Mouse (Mus musculus) gastrocnemius, adult 2 months (tissue): ENCODE data around the gene Mrc1. TPM values are rescaled to one million over a fixed set of nuclear protein-coding genes. Genes with fewer than 3 reads are reported as not detected.
A peak's percentile ranks its signal among the peaks of the same experiment; 100 is the strongest.

Source experiments
- DNase-seq: peaks from one replicate; pipeline ENCODE4 v3.0.0; 2022
- H3K27ac ChIP-seq: fragments of 200-600 bp; 2 replicates; pipeline ENCODE4 v1.8.1; 2022; ENCODE audit warnings: mild to moderate bottlenecking
- H3K4me3 ChIP-seq: fragments of 200-600 bp; 2 replicates; pipeline ENCODE4 v1.8.1; 2022; ENCODE audit warnings: mild to moderate bottlenecking, moderate library complexity
- CTCF ChIP-seq: fragments of 200-600 bp; IDR thresholded peaks from 2 replicates; pipeline ENCODE4 v1.8.1; 2022; ENCODE audit warnings: antibody characterized with exemption, mild to moderate bottlenecking, moderate library complexity
- intact Hi-C: fragments of 180-260 bp; cut with DNase I; formaldehyde crosslinking; loops from one replicate; pipeline ENCODE4 v1.15.1; 2025
- microRNA-seq: library from miRNA; unstranded; fragments of <30 nt; microRNA quantifications from one replicate; pipeline ENCODE4 v1.2.0, GENCODE M21; 2021
- total RNA-seq, 2 experiments: library from RNA; stranded (reverse); gene quantifications; 2 replicates each; pipeline ENCODE4 v1.2.3; 2021

The Mrc1 gene
- total RNA-seq, 2 experiments from 2014 or later = 5.4 to 10.9 TPM

DNA sequence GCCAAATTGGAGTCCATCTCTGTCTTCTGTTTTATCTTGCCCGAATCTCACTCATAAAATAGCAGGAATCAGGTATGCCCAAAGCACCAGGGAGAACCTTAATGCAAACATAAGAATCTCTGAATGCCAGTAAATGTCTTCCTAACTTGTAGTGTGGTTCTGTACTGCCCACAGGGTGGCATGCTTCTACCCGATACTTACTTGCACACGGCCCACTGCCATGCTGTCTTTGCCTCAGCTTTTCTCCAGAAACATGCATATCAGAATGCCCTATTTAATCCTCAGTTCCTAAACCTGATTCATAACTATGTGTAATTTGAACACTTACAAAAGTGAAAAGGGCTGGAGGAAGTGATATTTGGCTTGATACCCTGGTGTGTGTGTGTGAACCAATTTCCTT is 22.7 kb downstream of the Mrc1 start:
- Histone ChIP-seq H3K27ac (no peak overlapping the region), H3K4me3 (no peak overlapping the region)
- DNase-seq = no peak
- peak; percentile 41 for TF ChIP-seq CTCF
- intact Hi-C loops = no loop called here

- no peak overlapping the region for H3K4me3 ChIP-seq
- H3K27ac ChIP-seq = no peak overlapping the region
- no peak for DNase-seq
- intact Hi-C loops = no loop called here
- TF ChIP-seq CTCF = no peak
Measured at GRCm38 (mm10) chr2:14258345-14258850, 29.2 kb downstream of the Mrc1 start.

DNA sequence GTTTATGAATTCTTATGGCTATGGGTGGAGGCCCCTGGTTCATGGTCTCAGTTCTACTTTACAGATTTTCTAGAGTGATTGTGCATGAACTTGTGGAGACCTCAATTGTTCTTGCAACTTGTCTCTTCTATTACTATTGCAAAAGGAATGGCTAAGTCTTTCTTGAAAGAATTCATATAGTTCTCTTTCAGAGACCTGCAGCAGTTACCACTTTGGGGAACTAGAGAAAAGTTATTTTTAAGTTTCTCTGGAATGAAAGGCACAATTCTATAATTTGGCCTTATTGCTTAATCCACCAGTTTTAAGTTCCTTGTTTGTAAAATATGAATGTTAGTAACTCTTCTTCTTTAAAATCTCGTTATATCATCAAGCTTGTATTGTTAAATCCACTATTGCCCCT is 32.9 kb downstream of the Mrc1 start:
- intact Hi-C loops = no loop called here
- Histone ChIP-seq H3K4me3 (no peak overlapping the region), H3K27ac (no peak overlapping the region)
- no peak for TF ChIP-seq CTCF
- no peak for DNase-seq

DNA sequence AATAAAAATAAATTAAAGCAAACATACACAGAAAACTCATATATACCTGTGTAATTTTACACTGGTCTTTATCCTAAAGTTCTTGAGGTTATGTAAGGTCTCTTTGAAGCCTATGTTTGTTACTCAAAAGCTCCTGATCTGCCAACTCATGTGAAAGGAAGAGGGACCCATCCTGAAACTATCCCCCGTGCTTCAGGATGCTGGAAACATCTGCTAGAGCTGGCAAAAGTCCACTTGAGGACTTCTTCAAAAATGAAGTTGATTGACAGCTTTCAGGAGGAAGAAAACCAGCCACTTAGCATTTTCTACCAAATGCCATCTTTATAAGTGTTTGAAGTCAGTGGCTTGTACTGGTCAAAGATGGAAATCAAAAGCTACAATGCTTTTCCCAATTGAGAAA is 40.0 kb downstream of the Mrc1 start:
- no peak for TF ChIP-seq CTCF
- intact Hi-C loops = no loop called here
- Histone ChIP-seq H3K27ac (no peak overlapping the region), H3K4me3 (no peak overlapping the region)
- DNase-seq = no peak

GRCm38 (mm10) chr2:14272088-14272487 is 42.9 kb downstream of the Mrc1 start:
- no peak for DNase-seq
- intact Hi-C loops = no loop called here
- no peak overlapping the region for H3K4me3 ChIP-seq
- no peak overlapping the region for H3K27ac ChIP-seq
- no peak for TF ChIP-seq CTCF

DNA sequence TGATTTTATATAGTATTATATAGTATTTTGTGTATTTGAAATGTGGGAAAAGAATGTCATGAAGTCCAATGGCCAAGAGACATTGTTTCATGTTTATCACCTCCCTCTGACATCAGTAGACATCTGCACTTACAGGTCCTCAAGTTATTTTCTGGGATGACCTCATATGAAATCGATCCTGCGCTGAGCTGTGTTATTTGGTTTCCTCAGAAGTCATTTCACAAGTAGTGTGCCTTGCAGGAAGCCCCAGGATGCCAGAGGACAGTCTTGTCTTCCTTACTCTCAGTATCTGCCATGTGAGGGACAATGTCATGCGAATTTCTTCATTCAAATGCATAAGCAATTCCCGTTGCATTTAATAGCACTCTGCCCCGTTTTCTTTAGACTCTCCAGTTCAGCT is 46.6 kb downstream of the Mrc1 start:
- TF ChIP-seq CTCF = no peak
- Histone ChIP-seq H3K4me3 (peak overlapping the region; percentile 32; the same call in 1 of the 2 replicates), H3K27ac (peak overlapping the region; percentile 75)
- intact Hi-C loops = no loop called here
- DNase-seq = peak; percentile 38

DNA sequence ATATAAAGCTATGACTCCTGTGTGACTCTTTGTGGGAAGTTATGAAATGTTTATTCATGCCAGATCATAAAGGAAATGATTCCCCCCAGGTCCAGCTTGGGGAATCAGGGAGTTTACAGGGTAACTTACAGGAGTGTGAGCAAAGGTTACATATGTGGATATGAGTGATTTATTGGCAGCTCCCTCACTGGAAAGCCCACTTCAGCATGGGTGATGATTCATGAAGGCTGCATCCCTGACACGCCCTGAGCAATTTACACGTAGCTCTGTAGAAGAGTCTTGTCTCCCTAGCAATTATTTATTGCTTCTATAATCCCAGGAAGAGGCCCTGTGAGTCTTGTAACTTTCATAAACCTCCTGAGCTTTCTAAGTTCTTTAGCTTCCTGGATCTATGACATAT is 50.1 kb downstream of the Mrc1 start:
- Histone ChIP-seq H3K4me3 (no peak overlapping the region), H3K27ac (peak overlapping the region; percentile 79)
- no peak for DNase-seq
- TF ChIP-seq CTCF = no peak
- intact Hi-C loops = no loop called here

DNA sequence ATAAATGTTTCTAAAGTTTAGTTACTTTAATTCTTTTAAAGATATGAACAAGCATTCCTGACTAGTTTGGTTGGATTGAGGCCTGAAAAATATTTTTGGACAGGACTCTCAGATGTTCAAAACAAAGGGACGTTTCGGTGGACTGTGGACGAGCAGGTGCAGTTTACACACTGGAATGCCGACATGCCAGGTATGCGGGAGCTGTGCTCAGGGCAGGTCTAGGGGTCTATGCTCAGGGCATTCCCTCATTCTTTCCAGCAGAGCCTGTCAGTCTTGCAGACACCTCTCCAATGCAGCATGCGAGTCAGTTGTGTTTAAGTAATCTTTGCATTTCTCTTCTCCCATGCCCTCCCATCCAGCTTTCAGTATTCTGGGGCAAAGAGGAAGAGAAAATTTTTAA is 50.6 kb downstream of the Mrc1 start:
- DNase-seq = no peak
- Histone ChIP-seq H3K4me3 (no peak overlapping the region), H3K27ac (no peak overlapping the region)
- intact Hi-C loops = no loop called here
- no peak for TF ChIP-seq CTCF

DNA sequence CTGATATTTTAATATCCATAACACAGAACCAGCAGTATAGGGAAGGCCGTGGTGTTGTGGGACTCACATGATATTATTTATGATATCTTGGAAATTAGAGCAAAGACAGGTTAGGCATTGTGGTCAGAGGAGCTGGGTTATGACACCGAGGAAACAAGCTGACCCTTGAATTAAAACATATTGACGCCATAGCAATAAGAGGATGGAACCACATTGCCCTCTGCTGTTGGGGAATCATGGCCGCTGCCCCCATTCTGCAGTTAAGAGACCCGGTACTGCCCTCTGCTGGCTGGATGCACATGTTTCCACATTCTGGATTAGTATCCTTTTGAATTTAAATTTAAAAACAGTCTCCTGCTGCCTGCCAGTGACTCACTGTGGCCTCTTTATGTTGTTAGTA is 66.1 kb downstream of the Mrc1 start:
- intact Hi-C loops = no loop called here
- TF ChIP-seq CTCF = peak; percentile 98
- Histone ChIP-seq H3K4me3 (no peak overlapping the region), H3K27ac (peak overlapping the region; percentile 70)
- DNase-seq = peak; percentile 93

DNA sequence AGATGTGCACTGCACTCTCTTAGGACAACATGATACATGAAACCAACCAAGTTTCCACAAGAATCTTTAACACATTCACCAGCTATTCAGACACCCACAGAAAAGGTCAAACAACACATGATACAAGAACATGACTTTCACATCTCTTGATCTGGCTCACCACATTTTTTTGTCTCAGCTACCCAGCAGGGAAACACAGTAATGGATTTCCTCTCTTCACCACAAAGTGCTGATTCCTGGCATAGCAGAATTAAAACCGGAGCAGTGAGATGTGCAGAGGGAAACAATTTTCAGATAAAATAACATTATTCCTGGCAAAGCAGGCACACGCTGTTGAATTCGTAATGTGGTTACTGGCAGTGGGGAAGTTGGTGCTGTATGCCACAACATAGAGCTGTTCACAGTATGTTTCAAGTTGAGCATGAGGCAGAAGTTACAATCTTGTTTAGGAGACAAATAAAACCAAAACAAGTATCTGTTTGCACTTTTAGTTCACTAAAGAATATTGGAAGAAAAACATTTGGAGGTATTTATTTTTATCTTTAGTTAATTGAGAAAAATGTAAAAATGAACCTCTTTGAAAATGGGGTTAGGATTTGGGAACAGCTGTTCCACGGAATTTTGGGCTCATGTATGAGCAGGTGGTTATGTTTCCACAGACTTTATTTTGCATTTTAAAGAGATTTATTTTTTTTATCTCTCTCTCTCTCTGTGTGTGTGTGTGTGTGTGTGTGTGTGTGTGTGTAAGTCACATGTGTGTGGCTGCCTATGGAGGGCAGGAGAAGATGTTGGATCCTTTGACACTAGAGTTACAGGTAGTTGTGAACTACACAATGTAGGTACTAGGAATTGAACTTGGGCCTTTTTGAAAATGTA is 83.6 kb downstream of the Mrc1 start:
- intact Hi-C loops = no loop called here
- Histone ChIP-seq H3K4me3 (no peak overlapping the region), H3K27ac (no peak overlapping the region)
- no peak for DNase-seq
- no peak for TF ChIP-seq CTCF

DNA sequence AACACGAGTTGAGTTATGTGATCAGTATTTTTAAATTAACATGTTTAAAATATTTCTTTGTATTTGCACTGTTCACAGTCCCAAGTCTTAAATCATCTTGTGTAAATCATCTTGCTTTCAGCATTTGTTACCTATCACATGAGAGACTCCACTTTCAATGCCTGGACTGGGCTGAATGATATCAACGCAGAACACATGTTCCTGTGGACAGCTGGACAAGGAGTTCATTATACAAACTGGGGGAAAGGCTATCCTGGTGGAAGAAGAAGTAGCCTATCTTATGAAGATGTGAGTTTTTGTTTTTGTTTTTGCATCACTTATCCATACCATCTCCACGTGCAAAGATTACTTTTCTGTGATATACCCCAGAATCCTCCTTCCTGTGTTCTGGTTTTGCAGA is 85.9 kb downstream of the Mrc1 start:
- Histone ChIP-seq H3K27ac (no peak overlapping the region), H3K4me3 (no peak overlapping the region)
- DNase-seq = no peak
- intact Hi-C loops = no loop called here
- no peak for TF ChIP-seq CTCF

- TF ChIP-seq CTCF = no peak
- peak; percentile 90 for DNase-seq
- H3K27ac ChIP-seq = peak overlapping the region; percentile 84
- intact Hi-C loops = no loop called here
- peak overlapping the region; percentile 50 for H3K4me3 ChIP-seq
Measured at GRCm38 (mm10) chr2:14341652-14342308, 112.6 kb downstream of the Mrc1 start.

DNA sequence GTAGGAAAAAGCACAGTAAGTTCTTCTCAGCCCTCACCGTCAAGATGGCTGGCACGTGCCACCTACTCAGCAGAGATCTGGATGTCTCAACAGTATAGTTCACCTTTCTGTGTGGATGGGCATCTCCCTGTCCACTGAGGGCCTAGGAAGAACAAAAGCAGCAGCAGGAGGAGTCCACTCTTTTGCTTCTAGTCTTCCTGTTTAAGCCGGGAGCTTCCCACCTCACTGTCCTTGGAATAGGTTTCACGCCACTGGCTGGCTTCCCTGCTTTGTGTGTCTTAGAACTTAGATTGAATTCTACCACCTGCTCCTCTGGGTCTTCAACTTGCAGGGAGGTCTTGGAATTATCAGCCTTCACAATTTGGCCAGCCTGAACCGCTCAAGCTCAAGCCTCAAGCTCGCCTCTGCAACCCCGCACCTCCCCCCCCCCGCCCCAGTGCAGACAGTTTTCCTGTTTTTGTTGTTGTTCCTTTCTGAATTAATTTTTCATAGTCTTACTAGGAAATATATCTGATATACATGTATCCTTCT is 113.2 kb downstream of the Mrc1 start:
- DNase-seq = no peak
- peak overlapping the region; percentile 84 for H3K27ac ChIP-seq

More for the DNA sequence above, 113.2 kb downstream of the Mrc1 start:
- intact Hi-C loops = no loop called here
- peak overlapping the region; percentile 50 for H3K4me3 ChIP-seq
- no peak for TF ChIP-seq CTCF

Small RNAs within 50 kb of the gene (microRNA-seq; reads per million reads assigned to microRNA genes)
- gene Mir511 = 47.0 reads per million, percentile 30 among the genes with 10 or more reads in this experiment

Other genes starting within 250 kb of the Mrc1 start
- gene Hacd1, start 173.3 kb upstream of the Mrc1 start, total RNA-seq = 100 to 1,000 TPM; 103 to 105 TPM
- gene Stam, start 155.3 kb upstream of the Mrc1 start, total RNA-seq = 10 to 100 TPM; 19.9 to 25.2 TPM
- under 1 TPM; 0.15 to 0.17 TPM for gene Tmem236, start 54.9 kb upstream of the Mrc1 start, total RNA-seq
- gene Slc39a12, start 158.9 kb downstream of the Mrc1 start, total RNA-seq = under 1 TPM in 1 of 2 experiments, not detected in 1; 0.22 TPM